Comparison of ENCODE assay signal across 19 mouse cellular contexts in the genomic region with DNA sequence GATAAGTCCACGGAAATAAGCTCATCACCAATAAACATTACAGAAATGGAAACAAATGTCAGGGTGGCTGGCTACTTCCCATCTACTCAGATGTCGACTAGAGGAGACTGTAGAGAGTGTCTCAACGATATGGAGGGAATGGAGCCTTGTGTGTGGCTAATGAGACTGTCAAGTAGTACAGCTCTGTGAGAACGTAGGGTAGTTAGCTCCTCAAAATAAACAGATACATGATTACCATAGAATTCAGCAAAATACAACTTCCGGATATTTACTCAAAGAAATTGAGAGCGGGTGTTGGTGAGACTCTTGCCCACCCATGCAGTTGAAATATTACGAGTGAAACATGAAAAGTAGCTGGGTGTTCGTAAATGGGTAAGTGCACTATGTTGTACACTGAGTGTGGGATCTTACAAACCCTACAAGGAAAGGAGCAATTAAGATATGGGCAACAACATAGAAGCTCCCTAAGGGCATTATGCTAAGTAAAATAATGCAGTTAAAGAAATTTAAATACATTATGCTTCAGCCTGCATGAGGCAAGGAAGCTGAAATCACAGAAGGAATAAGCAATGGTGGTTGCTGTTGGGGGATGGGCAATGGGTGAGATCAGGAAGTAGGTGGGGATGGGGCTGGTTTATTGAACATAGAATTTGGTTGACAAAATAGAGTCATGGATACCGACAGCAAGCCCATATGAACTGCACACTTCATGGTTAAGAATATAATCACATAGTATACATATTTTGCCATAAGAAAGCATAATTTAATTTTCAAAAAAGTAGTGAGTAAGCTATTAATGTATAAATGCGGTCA. TPM values are rescaled to one million over a fixed set of nuclear protein-coding genes. Genes with fewer than 3 reads are reported as not detected.
"Had no signal": no experiment of that assay in that cellular context is flagged by ENCODE, and none has a peak within 500 bp of the region (broad histone marks: within the 10 kb centered on the region; RNA-seq: fewer than 3 reads in every experiment).

No protein-coding gene starts in this region.

- H3K27ac ChIP-seq: left cerebral cortex, adult 2 months; limb, embryonic 10.5 days; liver, embryonic 14.5 days; midbrain, embryonic 10.5 days; neural tube, embryonic 15.5 days had no signal

- H3K4me2 ChIP-seq: neural tube, embryonic 15.5 days had no signal

- H3K4me3 ChIP-seq: left cerebral cortex, adult 2 months; limb, embryonic 10.5 days; midbrain, embryonic 10.5 days; myocyte; neural tube, embryonic 15.5 days had no signal

- H3K9me3 ChIP-seq: limb, embryonic 10.5 days; midbrain, embryonic 10.5 days; neural tube, embryonic 15.5 days had no signal

- H3K9ac ChIP-seq: liver, embryonic 14.5 days; neural tube, embryonic 15.5 days had no signal

- H3K36me3 ChIP-seq: limb, embryonic 10.5 days; midbrain, embryonic 10.5 days; neural tube, embryonic 15.5 days had no signal

- H3K4me1 ChIP-seq: midbrain, embryonic 10.5 days; neural tube, embryonic 15.5 days had no signal

- H3K27me3 ChIP-seq: neural tube, embryonic 15.5 days had no signal

- DNase-seq: kidney, adult 2 months; kidney, postnatal 25 days; lung, postnatal 10 days; midbrain, embryonic 14.5 days; right cerebral cortex, adult 18-20 months; right cerebral cortex, postnatal 25 days; thymus, adult 18-20 months; thymus, postnatal 14 days had no signal

RNA-seq across cellular contexts. Expression of gene Ccl12, which starts 1.9 kb away (rescaled TPM):
- total RNA-seq: layer of hippocampus, postnatal 25 days; left cerebral cortex, adult 2 months; megakaryocyte, adult 5-6 weeks had no signal
- polyA plus RNA-seq: limb, embryonic 10.5 days; midbrain, embryonic 10.5 days; myocyte had no signal

RNA-seq across cellular contexts. Expression of gene Ccl8, which starts 15.3 kb away (rescaled TPM):
- total RNA-seq: layer of hippocampus, postnatal 25 days; left cerebral cortex, adult 2 months; megakaryocyte, adult 5-6 weeks had no signal
- polyA plus RNA-seq: kidney, embryonic 16.5 days; limb, embryonic 10.5 days; limb, embryonic 14.5 days; liver, embryonic 14.5 days; midbrain, embryonic 10.5 days; midbrain, embryonic 14.5 days; neural tube, embryonic 11.5 days; neural tube, embryonic 15.5 days had no signal

RNA-seq across cellular contexts. Expression of gene Ccl11, which starts 42.1 kb away (rescaled TPM):
- total RNA-seq: megakaryocyte, adult 5-6 weeks had no signal
- polyA plus RNA-seq: limb, embryonic 10.5 days; midbrain, embryonic 10.5 days; midbrain, embryonic 14.5 days; myocyte had no signal

RNA-seq across cellular contexts. Expression of gene Ccl7, which starts 54.2 kb away (rescaled TPM):
- total RNA-seq: layer of hippocampus, postnatal 25 days; left cerebral cortex, adult 2 months had no signal
- polyA plus RNA-seq: limb, embryonic 10.5 days had no signal
